Mouse (Mus musculus) right cerebral cortex, adult 2 months (tissue): ENCODE results near the gene Ptprq.

Experiments
- DNase-seq, 2 experiments: peaks; one replicate each; pipeline ENCODE4 v3.0.0; 2021 to 2022; ENCODE audit warnings: low spot score in 2 of 2

Gene Ptprq

DNA sequence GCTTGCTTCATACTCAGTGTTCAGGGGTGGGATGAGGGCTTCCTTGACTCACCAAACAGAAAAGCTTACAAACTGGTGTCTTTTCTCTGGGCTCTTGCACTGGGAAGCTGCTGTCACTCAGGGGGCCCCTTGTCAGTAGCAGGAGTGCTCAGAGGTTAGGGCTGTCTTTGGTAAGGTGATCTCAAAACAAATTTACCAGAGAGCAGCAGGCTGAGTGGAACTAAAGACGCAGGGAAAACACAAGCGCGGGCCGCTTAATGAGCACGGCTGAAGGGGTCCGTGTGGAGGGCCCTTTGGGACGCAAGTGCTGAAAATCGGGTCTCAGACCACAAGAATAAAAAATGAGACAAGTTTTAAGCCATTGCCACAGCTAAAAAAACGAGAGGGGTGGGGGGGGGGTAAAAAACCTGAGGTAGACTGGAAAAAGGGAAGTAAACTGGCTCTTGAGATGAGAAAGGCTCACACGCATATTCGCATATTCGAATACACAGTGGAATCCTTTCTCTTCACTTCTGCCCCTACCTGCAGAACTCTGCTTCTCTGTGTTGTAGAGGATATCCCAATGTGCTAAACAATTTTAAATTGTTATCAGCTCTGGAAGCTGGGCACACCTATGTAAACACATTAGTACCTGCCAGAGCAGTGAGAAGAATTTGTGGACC, 231.1 kb downstream of the Ptprq start:
- no peak for DNase-seq

DNA sequence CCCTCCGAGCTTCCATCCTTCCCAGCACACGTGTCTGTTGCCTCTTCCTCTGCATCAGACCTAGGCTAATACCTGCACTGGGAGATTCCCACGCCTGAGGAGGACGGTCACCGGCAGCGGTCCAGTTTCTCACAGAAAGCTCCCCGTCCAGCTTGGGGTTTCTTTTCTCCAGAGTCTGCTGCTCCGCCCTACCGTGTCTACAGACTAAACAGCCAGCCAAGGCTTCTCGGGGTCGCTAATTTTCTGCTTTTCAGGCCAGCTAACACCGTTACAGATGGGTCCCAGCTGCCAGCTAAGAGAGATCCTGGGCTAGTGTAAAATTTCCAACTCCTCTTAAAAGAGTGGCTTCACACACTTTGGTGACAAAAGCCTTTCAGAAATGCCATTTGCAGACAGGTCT, 233.1 kb downstream of the Ptprq start:
- no peak for DNase-seq

DNA sequence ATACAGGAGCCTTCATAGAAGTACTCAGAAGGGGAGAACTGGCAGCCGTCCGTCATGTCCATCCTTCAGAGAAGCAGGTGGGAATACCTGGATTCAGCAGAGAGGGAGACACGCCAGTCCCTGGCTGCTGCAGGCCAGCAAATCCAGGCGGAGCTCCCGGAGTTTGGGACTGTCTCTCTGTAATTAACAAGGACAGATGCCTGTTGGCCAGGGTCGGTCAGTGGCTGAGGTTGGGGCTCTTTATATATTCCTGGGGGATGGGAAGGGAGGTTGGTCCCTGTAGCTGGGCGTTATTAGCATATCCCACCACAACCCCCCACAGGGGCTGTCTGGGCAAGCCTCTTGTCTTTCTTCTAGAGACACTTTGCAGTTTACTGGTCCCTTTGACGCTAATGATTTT, 234.0 kb downstream of the Ptprq start, which contains the start of gene Myf5:
Myf5 (minus strand) TSS at position 265 of the 400 bp plus-strand sequence.
- no peak for DNase-seq

DNA sequence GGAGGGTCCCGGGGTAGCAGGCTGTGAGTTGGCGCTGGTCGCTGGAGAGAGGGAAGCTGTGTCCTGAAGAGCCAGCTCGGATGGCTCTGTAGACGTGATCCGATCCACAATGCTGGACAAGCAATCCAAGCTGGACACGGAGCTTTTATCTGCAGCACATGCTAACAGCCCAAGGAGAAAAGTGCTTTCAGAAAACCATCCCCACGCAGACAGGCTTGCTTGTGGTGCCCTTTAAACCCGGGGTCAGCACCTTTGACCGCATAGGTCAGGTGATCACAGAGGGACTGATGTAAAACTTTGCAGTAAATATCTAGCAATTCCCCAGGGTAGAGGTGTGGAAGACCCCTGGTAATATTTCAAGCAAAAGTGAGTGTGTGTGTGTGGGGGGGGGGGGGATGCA, 235.8 kb downstream of the Ptprq start:
- no peak for DNase-seq

DNA sequence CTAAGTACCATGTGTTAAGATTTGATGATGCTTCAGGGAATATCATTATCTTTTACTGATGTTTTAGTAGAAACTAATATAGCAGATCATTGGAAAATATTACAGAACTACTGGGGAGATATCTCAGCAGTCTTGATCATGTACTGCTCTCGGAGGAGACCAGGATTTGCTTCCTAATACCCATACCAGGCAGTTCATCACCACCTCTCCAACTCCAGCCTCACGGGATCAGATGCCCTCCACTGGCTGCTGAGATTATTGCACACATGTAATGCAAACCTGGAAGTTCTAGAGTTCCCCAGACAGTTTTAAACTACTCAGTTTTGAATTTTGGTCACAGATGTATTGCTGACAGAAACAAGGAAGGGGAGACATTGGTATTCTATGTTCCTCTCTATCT, 246.4 kb downstream of the Ptprq start:
- no peak for DNase-seq

DNA sequence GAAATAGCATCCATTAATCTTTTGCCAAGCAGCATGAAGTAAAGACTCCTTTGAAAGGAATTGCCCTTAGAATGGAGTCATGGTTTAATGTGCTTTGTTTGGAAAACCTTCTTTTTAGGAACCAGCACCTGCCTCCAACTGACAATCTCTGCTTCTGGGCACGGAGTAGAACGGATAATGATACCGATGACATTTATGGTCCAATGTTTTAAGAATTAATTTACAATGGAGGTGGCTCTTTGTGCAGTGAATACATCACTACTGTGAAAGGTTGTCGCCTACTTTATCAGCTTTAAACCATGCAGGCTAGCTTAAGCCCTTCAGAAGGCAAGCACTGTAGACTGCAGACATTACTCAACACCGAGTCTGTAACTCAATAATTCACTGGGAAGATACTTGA, 248.1 kb downstream of the Ptprq start:
- DNase-seq, result no peak

DNA sequence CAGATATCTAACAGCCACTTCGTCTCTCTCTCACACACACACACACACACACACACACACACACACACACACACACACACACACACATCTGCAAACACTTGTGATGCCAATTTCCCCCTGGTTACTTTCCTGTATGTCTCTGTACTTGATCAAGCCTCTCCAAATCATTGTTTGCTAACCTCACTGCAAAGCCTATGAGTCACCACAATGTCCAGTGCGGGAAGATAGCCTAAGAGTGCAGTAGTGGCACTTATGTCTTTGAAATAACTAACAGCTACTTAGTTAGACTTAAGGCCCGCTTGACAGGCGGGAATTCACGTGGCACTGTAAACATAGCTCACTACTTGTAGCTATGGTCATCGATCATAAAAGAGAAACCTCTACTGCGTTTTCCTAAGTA, 252.0 kb downstream of the Ptprq start:
- DNase-seq, result no peak
